Mouse (Mus musculus) embryo, embryonic 10.5 days (tissue): ENCODE measurements around the gene Slit1.

Source experiments
- DNase-seq: peaks from one replicate; pipeline ENCODE4 v3.0.0-alpha.2; 2015; ENCODE audit warnings: low spot score

The Slit1 gene

GRCm38 (mm10) chr19:41597170-41597894, 146.1 kb downstream of the Slit1 start:
- no peak for DNase-seq

GRCm38 (mm10) chr19:41591808-41592207, 151.7 kb downstream of the Slit1 start:
- no peak for DNase-seq

GRCm38 (mm10) chr19:41589681-41590080, 153.8 kb downstream of the Slit1 start:
- no peak for DNase-seq

- DNase-seq, result no peak
Measured at GRCm38 (mm10) chr19:41589026-41589425, 154.4 kb downstream of the Slit1 start.

GRCm38 (mm10) chr19:41587431-41588222, 155.8 kb downstream of the Slit1 start:
- no peak for DNase-seq

- DNase-seq, result no peak
Measured at GRCm38 (mm10) chr19:41586752-41587151, 156.7 kb downstream of the Slit1 start.

- no peak for DNase-seq
Measured at GRCm38 (mm10) chr19:41582918-41583514, 160.4 kb downstream of the Slit1 start.

GRCm38 (mm10) chr19:41581706-41582420, 161.6 kb downstream of the Slit1 start, which contains the start of gene Gm340:
Gm340 (plus strand) TSS chr19:41582370.
- no peak for DNase-seq

GRCm38 (mm10) chr19:41579311-41579920, 164.0 kb downstream of the Slit1 start:
- DNase-seq, result no peak

GRCm38 (mm10) chr19:41577576-41577975, 165.9 kb downstream of the Slit1 start:
- no peak for DNase-seq

GRCm38 (mm10) chr19:41573700-41574099, 169.8 kb downstream of the Slit1 start:
- no peak for DNase-seq

GRCm38 (mm10) chr19:41568791-41569190, 174.7 kb downstream of the Slit1 start:
- DNase-seq, result no peak

GRCm38 (mm10) chr19:41560856-41561255, 182.6 kb downstream of the Slit1 start:
- no peak for DNase-seq

- no peak for DNase-seq
Measured at GRCm38 (mm10) chr19:41558891-41559486, 184.5 kb downstream of the Slit1 start.

GRCm38 (mm10) chr19:41557491-41557890, 186.0 kb downstream of the Slit1 start:
- no peak for DNase-seq

GRCm38 (mm10) chr19:41556981-41557380, 186.5 kb downstream of the Slit1 start:
- DNase-seq, result no peak
